Mouse (Mus musculus): ENCODE data around the gene Bex1.

GRCm38 (mm10) chrX:136170625-136171024 is 44.7 kb downstream of the Bex1 start:
- TF ChIP-seq CTCF (conservative IDR thresholded peaks at IDR 0.05; ENCODE audit: low read length), result no peak
- TF ChIP-seq POU5F1 (IDR thresholded peaks at IDR 0.05; ENCODE audit: borderline replicate concordance, low read length), result no peak
